Mouse (Mus musculus): Measurements from ENCODE around the gene Hs3st3a1. TPM values are rescaled to one million over a fixed set of nuclear protein-coding genes. Genes with fewer than 3 reads are reported as not detected.

Gene Hs3st3a1
- total and polyA plus RNA-seq, 2 experiments from 2014 or later, result 0.03 to 0.50 TPM

DNA sequence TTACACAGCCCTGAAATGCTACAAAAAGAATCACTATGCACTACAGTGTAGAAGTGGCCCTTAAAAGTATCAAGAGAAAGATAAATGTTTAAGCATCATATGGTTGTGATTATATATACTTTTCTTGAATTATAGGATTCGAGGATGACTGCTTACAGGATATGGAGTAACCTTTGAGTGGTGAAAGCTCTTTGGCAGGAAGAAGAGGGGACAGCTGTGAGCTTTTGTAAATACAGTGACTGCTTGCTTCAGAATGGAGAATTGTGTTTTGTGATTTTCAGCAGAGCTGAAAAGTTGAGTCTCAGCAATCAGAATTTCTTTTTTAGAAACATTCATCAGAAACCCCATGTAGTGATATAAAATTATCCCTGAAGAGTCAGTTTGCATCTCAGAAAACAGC lies 124.3 kb downstream of the Hs3st3a1 start:
- Histone ChIP-seq H3K27ac (ENCODE audit: low read depth) (no peak overlapping the region), H3K4me3 (ENCODE audit: low read depth, low read length) (no peak overlapping the region), H3K4me1 (ENCODE audit: control insufficient read depth, insufficient read depth) (peaks cover 5% of the 10 kb centered on the region; the same call in 1 of the 2 replicates), H3K4me2 (ENCODE audit: low read depth, low read length) (no peak overlapping the region), H3K9ac (replicated peaks; ENCODE audit: low read depth, low read length) (no peak overlapping the region), H3K36me3 (replicated peaks; ENCODE audit: control insufficient read depth, insufficient read depth, low read length) (no peaks in the 10 kb centered on the region), H3K9me3 (replicated peaks; ENCODE audit: control insufficient read depth, low read length) (no peaks in the 10 kb centered on the region), H3K27me3 (ENCODE audit: control insufficient read depth, insufficient read depth, low read length) (no peaks in the 10 kb centered on the region)
- TF ChIP-seq EP300 (IDR thresholded peaks at IDR 0.05; ENCODE audit: low read depth) (no peak), CTCF (IDR thresholded peaks at IDR 0.05; ENCODE audit: low read depth) (no peak)
- ATAC-seq (ENCODE audit: insufficient read depth, low read depth) (no peak), DNase-seq (ENCODE audit: low spot score) (no peak)
- 60% methylated on average over 1 of the region's 1 CpGs for WGBS

DNA sequence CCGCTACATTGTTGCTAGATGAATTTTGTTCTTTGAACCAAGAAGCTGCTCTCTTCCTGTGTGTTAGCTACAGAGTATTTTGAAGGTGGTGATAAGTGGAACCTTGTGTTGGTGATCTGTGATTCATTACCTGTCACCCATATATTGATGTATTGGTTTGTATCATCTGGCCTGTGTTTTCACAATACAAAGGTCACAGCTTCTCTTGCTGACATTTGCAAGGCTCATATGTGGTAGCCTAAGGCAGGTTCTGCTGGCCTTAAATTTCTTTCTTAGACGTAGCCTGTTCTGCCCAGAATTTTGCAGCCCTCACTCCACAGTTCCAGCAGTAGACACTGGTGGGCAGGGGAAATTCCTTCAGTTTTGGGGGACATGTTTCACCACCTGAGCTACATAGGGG lies 125.3 kb downstream of the Hs3st3a1 start:
- DNase-seq (ENCODE audit: low spot score), result no peak
- 81% methylated on average over 2 of the region's 2 CpGs for WGBS

DNA sequence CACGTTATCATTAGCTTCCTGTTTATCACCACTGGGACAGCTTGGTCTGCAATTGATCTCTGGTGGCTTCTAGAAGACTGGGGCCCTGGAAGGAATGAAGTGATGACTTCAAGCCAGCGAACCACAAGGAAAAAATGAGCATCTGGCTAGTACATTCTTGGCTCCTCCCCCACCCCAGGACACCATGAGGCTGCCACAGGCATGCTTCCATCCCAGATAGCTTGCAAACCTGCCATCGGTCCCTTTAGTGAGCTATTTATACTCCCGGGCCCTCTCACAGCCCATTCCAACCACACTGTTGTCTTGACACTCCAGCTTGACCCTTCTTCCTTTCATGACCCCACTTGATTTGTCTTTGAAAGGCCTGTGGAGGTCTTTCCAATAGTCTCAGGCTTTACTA lies 127.6 kb downstream of the Hs3st3a1 start:
- WGBS, result 13% methylated on average over 4 of the region's 4 CpGs
- H3K4me3 ChIP-seq (ENCODE audit: low read depth, low read length), result no peak overlapping the region
- H3K27ac ChIP-seq (ENCODE audit: low read depth), result no peak overlapping the region
- H3K27me3 ChIP-seq (ENCODE audit: control insufficient read depth, insufficient read depth, low read length), result no peaks in the 10 kb centered on the region
- DNase-seq (ENCODE audit: low spot score), result no peak
- no peak for ATAC-seq (ENCODE audit: insufficient read depth, low read depth)
- no peaks in the 10 kb centered on the region for H3K36me3 ChIP-seq (replicated peaks; ENCODE audit: control insufficient read depth, insufficient read depth, low read length)
- no peaks in the 10 kb centered on the region for H3K9me3 ChIP-seq (replicated peaks; ENCODE audit: control insufficient read depth, low read length)
- H3K9ac ChIP-seq (replicated peaks; ENCODE audit: low read depth, low read length), result no peak overlapping the region
- no peak overlapping the region for H3K4me2 ChIP-seq (ENCODE audit: low read depth, low read length)
- peaks cover 5% of the 10 kb centered on the region; the same call in 1 of the 2 replicates for H3K4me1 ChIP-seq (ENCODE audit: control insufficient read depth, insufficient read depth)
- TF ChIP-seq CTCF (IDR thresholded peaks at IDR 0.05; ENCODE audit: low read depth), result no peak
- TF ChIP-seq EP300 (IDR thresholded peaks at IDR 0.05; ENCODE audit: low read depth), result no peak

More for the DNA sequence above, 125.3 kb downstream of the Hs3st3a1 start:
- no peak overlapping the region for H3K9ac ChIP-seq (replicated peaks; ENCODE audit: low read depth, low read length)
- H3K27me3 ChIP-seq (ENCODE audit: control insufficient read depth, insufficient read depth, low read length), result no peaks in the 10 kb centered on the region
- ATAC-seq (ENCODE audit: insufficient read depth, low read depth), result no peak
- no peak overlapping the region for H3K4me2 ChIP-seq (ENCODE audit: low read depth, low read length)
- no peaks in the 10 kb centered on the region for H3K36me3 ChIP-seq (replicated peaks; ENCODE audit: control insufficient read depth, insufficient read depth, low read length)
- TF ChIP-seq EP300 (IDR thresholded peaks at IDR 0.05; ENCODE audit: low read depth) (no peak), CTCF (IDR thresholded peaks at IDR 0.05; ENCODE audit: low read depth) (no peak)
- no peak overlapping the region for H3K4me3 ChIP-seq (ENCODE audit: low read depth, low read length)
- no peak overlapping the region for H3K27ac ChIP-seq (ENCODE audit: low read depth)
- H3K9me3 ChIP-seq (replicated peaks; ENCODE audit: control insufficient read depth, low read length), result no peaks in the 10 kb centered on the region
- peaks cover 5% of the 10 kb centered on the region; the same call in 1 of the 2 replicates for H3K4me1 ChIP-seq (ENCODE audit: control insufficient read depth, insufficient read depth)

Other genes starting within 250 kb of the Hs3st3a1 start
- not detected in 2 replicates for gene F930015N05Rik, start 1.3 kb downstream of the Hs3st3a1 start, total RNA-seq (2014; rRNA removed; ENCODE audit: low replicate concordance)
- gene F930015N05Rik, start 1.3 kb downstream of the Hs3st3a1 start, polyA plus RNA-seq (2015; fragmentation: Nextera tagmentation; extraction: Ambion mirVana), result not detected in 2 replicates

Data from heart, postnatal 0 days (tissue).